Mouse (Mus musculus) adrenal gland, adult 18-20 months (tissue): ENCODE results near the gene Cyb5d1. TPM values are rescaled to one million over a fixed set of nuclear protein-coding genes. Genes with fewer than 3 reads are reported as not detected.

Experiments used
- DNase-seq, 2 experiments: peaks; one replicate each; pipeline ENCODE4 v3.0.0; 2021 to 2022; ENCODE audit warnings: low spot score in 2 of 2
- total RNA-seq, 2 experiments: library from RNA; stranded (reverse); gene quantifications; 1 replicate in 1 of 2; 2 replicates in 1 of 2; pipeline ENCODE4 v1.2.3; 2021

Cyb5d1 gene
- total RNA-seq, 2 experiments from 2014 or later, result 41.3 to 50.2 TPM

DNA sequence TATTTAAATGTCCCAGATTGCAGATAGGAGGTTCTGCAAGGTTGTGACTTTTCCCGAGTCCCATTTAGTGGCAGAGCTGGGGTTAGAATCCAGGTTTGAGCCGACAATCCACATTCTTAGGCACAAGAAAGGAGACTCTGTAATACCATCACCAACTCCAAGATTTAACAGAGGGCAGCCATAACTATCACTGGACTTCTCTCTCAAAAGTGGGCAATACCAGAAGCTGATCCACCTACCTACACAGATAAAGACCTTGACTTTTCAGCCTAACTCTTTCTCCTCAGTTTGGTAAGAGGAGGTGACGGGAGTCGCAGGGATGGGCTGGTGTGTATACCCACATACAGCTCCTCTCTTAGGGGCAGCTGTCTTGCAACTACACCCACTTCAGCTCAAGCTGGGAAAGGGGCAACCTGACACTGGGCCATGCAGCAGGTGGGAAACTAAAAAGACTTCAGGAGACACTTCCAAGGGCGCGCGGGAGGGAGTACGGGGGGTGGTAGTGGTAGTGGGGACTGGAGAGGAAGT, 21.6 kb upstream of the Cyb5d1 start:
- DNase-seq, result no peak

DNA sequence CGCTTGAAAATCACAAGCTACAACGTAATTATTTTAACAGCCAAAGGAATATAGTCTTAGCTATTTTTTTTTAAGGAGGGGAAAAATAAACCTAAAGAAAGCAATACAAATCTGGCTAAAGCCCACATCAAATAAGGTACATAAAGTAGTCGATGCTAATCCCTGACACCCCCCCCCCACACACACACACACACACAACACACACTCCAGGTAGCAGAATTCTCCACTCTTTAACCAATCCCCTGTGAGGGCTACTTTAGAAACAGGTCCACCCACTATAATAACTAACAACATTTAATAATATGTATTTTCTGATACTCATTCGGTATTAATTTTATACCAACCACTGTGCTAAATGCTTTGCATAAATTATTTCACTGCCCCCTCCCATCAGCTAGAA, 21.1 kb upstream of the Cyb5d1 start:
- no peak for DNase-seq

DNA sequence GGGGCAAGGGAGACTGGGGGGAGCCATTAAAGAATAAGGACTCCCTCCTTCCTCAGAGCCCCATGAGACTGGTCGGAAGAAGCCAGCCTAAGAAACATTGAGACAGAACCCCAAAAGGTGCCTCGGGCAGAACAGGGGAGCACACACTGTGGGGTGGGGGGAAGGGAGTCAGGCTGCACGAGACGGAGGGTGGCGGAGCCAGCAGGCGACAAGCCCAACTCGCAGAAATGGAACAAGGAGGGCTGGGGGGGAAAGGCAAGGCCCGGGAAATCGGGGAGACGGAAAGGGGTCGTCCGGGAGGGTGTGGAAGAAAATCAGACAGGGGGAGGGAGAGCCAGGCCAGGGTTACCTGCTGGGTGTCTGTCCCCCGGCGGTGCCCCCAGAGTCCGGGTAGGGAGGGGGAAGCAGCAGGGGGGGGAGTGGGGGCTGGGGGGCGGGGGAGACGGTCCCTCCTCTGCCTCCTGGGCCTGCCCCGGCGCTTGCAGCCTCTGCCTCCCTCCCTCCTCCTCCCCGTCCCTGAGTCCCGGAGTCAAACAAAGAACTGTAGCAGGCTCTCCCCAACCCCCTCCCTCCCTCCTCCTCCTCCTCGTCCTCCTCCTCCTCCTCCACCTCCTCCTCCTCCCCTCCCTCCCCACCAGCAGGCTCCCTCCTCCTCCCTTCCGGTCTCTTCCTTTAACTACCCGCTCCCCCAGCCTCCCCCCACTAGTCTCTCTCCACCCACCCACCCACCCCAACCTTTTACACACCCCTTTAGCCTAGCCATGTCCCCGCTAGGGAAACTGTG, 20.4 kb upstream of the Cyb5d1 start:
- DNase-seq, result peak in 1 of 2 experiments; percentile 38

DNA sequence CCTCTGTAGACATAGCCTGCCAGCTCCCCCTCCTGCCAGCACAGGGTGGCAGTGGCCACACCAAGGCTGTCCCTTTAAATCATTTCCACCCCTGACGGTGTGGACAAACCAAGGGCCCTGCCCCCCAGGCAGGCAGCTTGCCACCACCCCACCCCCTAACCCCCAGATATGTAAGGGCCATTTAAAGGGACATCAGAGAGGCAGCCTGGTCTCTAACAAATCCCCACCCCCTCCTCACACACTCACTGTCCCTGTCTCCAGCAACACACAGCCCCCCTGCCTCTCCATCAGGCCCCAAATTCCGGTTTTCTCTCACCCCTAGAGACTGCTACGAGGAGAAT, 19.9 kb upstream of the Cyb5d1 start:
- peak in 1 of 2 experiments; percentile 37 for DNase-seq

DNA sequence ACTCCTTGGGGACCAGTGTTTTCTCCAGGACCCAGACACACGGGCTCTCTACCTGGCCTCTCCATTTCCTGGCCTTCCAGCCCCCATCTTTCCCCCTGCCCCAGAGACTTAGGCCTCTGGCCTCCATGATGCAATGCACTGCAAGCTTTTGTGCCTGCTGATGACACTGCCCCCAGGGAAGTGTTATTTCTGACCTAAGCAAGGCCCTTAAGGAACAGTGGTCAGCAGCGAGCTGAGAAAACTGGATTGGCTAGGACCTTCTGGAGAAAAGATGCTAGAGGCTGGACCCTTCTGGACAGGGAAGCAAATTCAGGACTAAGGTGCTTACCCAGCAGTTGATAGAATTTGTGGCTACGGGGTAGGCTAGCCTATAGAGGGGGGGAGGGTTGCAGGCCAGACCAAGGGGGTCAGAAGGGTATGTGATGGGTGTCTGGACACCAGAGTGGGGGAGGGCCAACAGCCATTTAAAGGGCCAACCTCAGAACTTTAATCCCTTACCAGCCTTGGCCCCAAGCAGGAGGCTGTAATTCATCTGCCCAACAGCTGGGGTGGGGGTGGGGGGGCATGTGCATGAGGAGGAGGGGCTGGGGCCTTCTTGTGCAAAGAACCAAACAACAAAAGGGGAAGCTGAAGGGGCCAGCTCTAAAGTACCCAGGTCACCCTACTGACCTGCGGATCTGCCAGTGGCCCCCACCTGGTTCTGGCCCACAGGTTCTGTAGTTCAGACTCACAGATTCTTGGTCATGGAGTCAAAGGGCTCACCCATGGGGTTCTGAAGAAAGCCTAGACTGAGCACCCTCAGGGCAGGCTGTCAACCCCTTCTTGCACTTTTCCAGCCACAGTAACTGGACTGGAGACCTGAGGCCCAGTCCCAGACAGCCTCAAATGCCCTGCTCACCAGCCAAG, 19.2 kb upstream of the Cyb5d1 start:
- DNase-seq, result peak in 1 of 2 experiments; percentile 24

DNA sequence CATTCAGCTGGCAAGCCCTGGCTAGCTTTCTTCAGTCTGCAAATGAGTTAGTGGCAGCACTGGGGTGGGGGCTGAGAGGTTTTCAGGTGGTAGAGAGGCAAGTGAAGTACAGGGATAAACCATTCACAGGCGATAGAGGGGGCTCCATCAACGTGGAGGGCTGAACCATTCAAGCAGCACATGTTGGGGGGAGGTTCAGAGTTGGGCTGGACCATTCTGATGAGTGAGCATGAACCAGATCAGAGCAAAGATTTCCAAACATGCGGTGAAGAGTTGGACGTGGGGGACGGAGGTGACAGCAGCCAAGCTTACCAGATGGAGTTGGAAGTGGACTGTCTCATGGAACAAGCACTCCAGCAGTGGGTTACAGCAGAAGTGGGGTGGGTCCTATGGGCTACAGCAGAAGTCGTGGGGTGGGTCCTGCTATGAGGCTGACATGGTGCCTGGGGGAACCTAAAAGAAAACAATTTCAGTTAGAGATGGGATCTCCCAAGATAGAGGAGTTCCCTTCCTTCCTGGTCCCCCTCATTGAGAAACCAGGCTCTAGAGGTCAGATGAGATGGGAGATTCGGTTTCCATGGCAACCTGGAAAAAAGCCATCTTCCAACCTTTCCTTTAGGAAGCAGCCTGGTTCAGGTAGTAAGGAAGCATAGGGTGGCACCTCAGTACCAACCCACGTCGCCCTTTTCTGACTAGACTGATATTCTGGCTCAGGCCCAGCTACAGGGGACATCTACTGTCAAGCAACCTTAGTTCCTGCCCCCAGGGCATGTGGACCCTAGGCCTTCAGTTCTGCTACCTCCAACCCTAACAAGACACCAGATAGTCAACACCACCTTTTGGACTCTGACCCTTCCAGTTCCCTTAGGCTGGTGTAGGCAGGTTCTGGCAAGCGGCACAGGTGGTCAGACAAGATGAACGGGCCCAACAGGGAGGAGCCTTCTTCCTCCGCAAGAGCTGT, 18.1 kb upstream of the Cyb5d1 start, which contains the start of gene Kdm6b:
Gene Kdm6b (minus strand): TSS at position 455 of the 961 bp plus-strand sequence.
- DNase-seq, result no peak

DNA sequence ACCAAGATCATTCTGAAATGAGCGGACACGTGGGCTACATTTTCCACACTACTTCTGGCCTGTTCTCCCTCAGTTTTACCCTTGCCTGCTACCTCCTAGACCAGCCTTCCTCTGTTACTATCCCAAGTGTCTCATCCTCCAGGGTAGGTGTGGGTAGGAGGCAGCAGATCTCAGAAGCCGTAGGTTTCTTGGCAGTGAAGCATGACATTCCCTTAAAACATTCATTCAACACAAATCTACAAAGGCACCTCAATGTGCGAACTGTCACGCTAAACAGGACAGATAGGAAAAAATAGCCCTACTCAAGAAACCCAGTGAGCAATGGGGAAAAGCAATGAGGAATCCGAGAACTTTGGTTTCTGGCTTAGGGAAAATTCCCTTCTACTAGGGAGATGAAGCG, 17.1 kb upstream of the Cyb5d1 start:
- DNase-seq, result no peak

DNA sequence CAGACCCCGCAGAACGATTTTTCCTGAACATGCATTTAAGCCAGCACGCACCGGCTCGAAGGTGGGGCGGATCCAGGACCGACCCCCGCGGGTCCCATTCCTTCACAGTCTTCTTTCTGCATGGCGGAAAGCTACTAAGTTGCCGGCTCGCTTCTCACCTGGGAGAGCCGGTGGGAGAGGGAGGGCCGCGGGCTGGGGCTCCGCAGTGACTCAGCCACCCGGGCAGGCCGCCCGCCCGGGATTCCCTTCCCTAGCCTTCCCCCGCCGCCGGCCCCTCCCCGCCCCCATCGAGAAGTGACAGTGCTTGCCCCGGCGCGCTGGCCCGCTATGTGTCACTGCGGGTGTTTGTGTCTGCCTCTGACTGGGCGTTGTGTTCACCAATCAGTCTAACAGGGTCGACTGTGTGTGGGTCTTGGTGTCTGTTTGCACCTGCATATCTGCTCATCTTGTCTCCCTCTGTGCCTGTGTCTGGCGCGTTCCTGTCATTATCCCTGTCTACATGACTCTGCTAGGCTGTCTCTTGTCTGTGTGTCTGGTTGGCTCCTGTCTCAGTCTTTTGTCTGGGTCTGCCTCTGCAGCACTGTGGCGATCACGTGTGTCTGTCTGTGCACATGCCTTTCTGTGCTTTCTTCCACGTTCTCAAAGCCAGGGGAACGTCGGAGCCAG, 16.2 kb upstream of the Cyb5d1 start:
- DNase-seq, result peak; percentile 78 to 80

DNA sequence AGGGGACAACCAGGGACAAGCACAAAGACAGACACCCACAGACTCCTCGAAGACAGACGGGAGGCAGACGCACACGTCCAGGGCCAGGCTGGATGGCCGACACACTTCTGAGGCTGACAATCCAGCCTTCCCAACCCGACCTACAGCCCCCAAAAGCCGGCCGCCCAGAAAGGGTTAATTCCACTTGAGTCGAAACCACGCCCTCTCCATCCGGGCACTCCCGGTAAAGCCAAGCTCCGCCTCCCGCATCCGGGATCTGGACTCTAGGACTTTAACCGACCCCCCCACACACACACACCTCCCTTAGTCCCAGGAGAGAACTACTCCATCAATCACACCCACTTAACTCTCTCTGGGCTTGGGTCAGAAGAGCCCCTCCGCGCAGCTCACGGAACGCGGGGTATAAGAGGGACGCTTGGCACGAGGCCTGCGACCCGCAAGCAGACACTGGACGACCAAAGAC, 15.7 kb upstream of the Cyb5d1 start:
- peak; percentile 91 to 92 for DNase-seq

DNA sequence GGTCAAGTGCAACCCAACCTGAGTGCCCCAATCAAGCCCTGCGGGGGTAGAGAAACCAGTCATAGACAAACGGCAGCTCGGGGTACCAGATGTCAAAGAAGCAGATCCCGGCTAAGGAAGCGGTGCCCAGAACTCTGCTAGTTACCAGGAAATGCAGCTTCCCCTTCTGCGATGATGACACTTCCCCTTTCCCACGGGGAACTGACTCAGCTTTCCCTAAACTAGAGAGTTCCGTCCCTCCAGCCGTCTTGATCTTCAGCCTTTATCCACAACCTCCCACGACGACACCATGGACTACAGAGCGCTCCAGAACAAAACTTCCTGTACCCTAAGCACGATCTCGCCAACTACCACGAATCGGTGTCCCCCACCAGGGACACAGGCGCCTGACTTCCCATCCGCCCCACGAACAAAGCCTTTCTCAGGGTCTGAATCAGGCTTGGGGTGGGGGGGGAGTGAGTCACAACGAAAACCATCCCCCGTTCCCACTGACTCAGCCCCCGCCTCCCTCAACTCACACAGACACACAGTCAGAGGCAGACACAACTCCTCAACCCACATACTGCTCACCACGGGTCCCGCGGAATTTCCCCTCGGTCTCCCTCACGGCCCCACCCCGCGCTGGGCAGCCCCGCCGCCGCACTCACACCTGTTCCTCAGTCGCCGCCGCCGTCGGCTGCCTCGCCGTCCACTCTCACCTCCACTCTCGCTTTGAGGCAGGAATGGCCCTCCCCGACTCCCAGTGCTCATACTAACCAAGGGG, 15.1 kb upstream of the Cyb5d1 start:
- DNase-seq, result peak; percentile 66 to 68

DNA sequence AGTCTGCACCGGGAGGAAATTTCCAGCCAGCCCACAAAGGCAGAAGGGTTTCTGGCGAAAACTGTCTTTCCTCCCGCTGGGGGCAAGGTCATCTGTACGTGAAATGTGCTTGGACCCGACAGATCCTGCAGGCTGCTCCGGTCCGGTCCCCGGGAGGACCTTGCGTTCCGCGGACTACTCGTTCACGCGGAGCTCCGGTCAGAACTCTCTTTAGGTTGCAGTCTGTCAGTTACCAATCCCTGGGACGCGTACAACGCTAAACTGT, 14.5 kb upstream of the Cyb5d1 start:
- no peak for DNase-seq

DNA sequence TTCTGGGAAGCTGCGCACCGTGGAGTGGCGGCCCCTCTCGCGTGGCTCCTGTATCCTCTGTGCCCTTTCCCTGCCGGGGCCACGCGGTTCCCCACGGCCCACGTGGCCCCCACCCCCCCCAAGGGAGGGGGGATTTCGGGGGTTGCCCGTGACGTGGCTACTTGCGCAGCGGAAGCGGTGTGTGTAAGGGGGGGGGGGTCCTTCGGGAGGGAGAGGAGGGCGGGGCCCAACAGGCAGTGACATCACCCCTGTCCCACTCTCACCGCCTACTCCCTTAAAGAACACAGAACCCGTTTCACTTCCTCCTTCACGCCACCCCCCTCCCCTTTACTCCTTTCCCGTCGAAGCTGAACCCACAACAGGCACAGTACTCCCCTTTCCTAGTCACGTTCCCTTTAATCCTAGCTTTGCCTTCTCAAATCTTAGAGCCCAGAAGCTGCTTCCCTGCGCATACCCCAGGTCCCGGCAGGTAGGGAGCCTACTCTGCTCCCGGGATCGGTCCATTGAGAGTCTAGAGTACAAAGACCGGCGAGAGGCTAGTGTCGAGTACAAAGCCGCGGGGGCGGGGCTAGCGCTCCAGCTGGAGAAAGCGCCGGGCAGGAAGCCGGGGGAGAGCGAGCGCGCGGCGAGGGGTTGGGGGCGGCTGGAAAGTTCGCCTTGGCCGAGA, 14.1 kb upstream of the Cyb5d1 start:
- peak; percentile 79 to 81 for DNase-seq

DNA sequence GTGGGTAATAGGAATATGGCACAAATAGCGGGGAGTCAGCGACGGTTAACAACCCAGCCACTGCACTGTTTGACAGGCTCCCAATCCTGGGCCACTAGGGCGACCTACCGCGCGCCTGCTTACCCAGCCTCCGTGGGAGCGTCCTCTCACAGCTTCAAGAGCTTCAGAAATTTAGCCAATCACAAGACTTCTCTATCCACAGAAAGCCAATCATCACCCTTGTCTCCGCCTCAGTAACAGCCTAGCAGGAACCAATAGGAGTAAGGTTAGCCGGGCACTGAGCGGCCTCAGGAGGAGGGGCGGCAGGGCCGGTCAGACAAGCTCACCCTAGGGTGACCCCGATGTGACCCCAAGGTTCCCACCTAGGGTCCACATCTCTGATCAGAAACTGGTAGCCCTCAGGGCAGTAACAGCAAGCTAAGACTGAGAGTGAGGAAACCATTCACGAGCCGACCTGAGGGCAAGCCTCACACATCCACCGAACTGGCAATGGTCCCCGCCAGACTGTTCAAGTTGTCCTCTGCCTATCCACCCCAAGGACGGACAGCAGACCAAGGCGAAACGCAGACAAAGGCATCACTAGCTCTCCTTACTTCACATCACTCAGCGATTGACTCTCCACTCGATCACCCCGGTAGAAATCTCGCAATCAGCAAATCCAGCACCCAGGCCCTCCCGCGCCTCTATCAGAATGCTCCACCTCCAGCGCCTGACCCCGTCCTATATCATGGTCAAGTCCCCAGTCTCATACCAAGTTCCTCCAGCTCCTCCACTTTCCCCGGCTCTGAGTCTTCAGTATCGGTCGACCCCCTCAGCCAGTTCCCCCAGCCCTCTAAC, 13.3 kb upstream of the Cyb5d1 start:
- peak; percentile 67 to 77 for DNase-seq

DNA sequence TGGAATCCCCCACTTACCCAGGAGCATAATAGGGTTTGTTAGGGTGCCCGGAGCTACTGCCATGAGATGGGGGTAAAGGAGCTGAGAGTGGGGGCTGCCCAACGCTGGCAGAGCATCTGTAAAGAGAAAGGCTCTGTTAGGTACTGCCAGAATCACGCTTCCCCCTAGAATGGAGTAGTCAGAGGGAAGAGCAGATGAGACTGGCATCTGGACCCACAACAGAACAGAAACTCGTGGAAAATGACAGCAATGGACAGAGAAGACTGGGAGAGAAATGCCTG, 12.2 kb upstream of the Cyb5d1 start:
- DNase-seq, result no peak

DNA sequence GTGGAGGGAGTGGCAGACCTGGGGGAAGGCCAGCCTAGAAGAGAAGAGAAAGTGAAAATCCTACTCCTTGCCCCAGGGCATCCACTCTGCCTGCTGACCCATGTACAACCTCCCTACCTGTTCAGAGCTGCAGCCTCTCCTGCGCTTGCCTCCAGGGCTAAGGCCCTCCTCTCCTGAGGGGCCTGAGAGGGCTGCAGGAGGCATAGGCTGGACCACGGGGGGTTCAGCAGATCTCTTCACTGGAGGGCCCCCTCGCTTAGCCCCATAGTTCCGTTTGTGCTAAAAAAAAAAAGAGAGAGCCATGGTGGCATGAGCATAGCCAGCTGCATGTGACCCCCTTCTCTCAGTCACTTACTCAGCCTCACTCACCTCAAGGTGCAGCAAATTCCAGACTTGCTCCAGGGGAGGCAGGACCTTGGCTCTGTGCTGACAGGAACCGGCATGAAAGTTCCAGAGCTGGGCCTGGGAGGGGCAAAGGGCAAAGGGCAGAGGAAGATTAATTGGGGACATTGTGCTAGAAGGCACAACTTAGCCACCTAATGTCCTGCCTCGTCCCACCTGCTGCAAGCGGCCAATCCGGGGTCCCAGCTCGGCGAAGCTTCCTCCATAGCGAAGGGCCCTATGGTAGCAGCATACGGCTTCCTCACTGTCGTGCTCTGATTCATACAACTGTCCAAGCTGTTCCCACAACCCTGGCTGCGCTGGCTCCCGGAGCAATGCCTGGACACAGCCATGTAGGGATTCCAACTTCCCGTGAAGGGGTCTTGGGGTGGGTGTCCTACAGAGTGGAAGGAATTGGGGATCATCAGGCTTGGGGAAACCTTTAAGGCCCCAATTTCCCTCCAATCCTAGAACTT, 11.7 kb upstream of the Cyb5d1 start:
- peak in 1 of 2 experiments; percentile 22 for DNase-seq

DNA sequence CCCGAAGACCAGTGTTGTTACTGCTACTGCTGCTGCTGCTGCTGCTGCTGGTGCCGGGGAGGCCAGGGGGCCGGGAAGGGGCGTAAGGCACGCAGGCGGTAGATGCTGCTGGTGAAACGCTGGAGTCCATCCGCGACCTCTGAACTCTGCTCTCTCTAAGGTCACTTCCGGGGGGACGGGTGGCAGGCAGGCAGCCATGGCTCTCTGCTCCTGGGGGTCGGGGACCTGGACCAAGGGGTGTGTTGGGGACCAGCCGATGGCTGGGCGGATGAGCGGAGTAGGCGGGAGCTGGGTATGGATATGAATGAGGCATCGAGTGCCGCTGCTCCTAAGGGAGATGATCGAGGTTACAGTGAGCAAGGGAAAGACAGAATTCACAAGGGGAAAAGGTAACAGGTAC, 10.9 kb upstream of the Cyb5d1 start:
- peak in 1 of 2 experiments; percentile 22 for DNase-seq
